Mouse (Mus musculus): ENCODE measurements around the gene Paxx. TPM values are rescaled to one million over a fixed set of nuclear protein-coding genes. Genes with fewer than 3 reads are reported as not detected.

Paxx gene
- total RNA-seq, 2 experiments from 2014 or later: 68.6 to 81.0 TPM

DNA sequence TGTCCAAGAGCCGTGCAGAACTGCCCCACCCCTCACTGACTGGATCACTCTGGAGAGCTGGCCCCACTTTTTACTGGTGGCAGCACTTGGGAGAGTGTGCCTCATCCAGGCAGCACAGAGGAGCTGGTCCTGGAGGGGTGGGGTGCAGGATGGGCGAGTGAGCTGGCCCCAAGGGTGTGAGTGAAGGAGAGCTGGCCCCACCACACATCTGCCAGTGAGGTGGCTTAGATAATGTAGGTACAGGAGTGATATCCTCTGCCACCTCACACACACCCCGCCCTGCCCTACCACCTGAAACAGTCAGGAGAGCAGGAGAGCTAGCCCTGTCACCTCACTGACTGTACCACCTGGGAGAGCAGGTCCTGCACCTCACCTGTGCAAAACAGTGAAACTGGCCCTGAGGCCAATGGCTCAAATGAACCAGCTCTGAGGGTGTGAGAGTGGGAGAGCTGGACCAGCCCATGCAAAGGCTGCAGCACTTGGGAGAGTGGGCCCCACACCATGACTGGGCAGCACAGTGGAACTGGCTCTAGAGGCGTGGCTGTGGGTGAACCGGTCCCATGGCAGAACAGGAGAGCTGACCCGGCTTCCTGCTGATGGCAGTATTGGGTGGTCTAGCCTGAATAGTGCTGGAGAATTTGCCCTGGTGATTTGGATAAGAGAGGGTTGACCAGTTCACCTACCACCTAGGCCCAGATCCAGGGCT, 27.2 kb upstream of the Paxx start:
- intact Hi-C loops (cut with DNase I): loop anchor here (10.0 kb wide), 1 partner anchor 63 kb away; the partner anchor contains the start of genes Abca2 and Fut7
- DNase-seq (ENCODE audit: low spot score in 2 of 2): no peak

DNA sequence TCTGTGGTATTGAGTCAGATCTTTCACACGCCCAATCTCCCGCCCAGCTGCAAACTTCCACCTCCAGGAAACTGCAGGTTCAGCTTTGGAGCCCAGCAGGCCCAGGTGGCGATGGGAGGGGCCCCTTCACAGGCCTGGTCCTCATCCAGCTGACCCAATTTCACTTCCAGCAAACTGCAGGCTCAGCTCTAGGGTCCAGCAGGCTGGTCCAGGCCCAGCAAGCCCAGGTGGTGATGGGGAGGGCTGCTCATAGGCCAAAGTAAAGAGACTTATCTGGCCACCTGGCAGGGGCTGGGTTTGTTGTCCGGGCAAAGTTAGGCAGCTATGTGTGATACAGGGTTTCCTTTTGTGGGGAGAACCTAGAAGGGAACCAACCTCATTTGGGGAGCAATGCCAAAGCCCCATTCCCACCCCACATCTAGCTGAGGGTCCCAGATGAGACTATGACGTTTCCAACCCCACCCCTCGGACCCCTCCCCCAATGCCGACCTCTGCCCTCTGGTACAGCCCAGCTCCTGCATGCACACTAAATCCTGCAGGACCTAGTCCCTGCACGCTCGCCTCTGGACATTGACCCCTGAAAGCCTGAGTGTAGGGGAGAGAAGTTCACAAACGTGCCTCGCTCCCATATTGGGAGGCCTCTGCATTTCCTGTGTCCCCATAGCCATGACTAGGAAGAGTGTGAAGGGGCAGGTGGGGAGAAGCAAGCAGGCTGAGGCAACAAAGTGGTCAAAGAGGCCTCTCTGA, 24.2 kb upstream of the Paxx start:
- intact Hi-C loops (cut with DNase I): loop anchor here (10.0 kb wide), 1 partner anchor 60 kb away; the partner anchor contains the start of genes Abca2 and Fut7
- no peak for DNase-seq (ENCODE audit: low spot score in 2 of 2)

DNA sequence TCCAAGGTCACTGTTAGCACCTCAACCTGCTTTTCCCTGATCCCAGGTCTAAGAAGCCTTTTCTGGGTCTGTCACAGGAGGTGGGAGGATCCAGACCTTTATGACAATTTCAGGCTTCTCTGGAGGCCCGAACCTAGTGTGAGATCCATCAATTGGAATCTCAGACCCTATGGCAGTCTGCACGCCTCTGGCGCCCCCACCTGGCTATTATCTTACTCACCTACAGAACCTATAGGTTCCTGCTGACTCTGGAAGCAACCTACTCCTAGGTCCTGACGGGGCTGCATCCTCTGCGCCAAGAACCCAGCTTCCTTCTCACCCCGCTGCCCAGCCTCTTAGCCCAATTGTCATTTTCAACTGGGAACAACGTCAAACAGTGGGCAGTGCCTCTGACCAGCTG, 22.1 kb upstream of the Paxx start:
- intact Hi-C loops (cut with DNase I): loop anchor here (10.0 kb wide), 1 partner anchor 58 kb away; the partner anchor contains the start of genes Abca2 and Fut7
- no peak for DNase-seq (ENCODE audit: low spot score in 2 of 2)

DNA sequence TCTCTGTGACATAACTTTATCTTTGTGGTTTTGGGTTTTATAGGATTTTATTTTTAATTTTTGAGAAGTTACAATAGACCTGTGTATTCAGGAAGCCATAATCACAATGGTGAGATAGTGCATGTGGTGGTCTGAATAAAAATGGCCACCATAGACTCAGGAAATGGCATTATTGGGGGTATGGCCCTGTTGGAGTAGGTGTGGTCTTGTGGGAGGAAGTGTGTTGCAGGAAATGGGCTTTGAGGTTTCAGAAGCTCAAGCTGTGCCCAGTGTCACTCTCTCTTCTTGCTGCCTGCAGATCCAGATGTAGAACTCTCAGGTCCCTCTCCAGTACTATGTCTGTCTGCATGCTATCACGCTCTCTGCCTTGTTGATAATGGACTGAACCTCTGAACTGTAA, 19.6 kb upstream of the Paxx start:
- no peak for DNase-seq (ENCODE audit: low spot score in 2 of 2)
- intact Hi-C loops (cut with DNase I): loop anchor here (10.0 kb wide), 1 partner anchor 56 kb away; the partner anchor contains the start of genes Abca2 and Fut7

DNA sequence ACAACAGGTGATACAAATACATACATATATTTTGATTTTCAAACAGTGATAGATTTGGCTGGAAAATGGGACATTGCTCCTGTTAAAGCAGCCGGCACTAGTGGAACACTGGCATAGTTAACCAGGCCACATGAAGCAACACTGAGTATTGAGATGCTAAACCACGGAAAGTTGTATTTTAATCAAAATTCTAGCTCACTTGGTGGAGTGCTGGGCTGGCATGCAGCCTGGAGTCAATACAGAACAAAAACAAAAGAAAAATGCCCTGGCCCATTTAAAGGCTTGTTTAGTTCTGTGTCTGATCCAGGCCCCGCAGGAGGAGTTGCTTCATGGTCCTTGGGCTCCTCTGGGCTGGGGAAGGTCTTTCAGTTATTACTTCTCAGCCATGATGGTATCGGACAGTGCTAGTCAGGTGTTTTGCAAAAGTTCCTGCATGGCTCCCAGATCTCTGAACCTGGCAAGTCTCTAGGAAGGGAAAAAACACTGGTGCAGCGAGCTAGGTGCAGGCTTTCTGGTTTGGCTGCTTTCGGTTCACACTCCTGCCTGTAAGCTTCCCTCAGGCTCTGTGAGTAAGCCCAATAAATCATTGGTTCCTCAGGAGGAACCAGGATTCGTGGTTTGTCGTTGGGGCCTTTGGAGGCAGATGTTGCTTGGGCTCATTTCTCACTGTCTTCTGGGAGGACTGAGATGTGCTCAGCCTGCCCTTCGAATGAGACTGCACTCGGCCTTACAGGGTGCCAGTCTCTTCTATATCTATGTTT, 18.8 kb upstream of the Paxx start:
- intact Hi-C loops (cut with DNase I): loop anchor here (10.0 kb wide), 1 partner anchor 55 kb away; the partner anchor contains the start of genes Abca2 and Fut7
- DNase-seq (ENCODE audit: low spot score in 2 of 2): no peak

DNA sequence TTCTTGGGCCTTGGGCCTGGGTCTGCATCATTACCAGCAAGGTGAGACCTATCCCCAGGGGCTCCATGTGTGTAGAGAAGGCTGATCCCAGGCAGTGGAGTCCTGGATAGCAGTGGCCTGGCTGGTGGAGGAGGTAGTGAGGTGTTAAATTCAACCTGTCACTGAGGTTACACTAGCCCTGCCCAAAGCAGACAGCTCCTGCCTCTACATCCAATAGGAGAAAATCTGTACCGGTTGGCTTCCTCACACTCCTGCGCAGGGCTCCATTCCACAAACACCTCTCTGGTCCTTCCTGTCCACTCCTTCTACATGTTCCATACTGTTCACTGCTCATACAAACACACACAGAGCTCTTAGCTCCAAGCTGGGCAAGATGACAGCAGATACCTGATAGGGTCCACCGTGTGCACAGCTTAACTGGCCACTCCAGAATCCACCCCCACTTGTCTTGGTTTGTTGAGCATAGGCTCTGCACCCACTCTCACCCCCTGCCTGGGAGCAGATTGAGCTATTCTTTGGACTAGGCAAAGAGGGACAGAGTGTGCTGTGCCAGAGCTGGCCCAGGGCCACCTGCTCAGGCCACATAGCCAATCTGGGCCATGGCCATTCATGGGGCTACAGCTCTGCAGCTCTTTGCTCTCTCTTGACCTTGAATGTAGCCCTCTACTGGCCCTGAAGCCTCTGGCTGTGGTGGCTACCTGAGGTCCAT, 17.2 kb upstream of the Paxx start:
- intact Hi-C loops (cut with DNase I): no loop called here

DNA sequence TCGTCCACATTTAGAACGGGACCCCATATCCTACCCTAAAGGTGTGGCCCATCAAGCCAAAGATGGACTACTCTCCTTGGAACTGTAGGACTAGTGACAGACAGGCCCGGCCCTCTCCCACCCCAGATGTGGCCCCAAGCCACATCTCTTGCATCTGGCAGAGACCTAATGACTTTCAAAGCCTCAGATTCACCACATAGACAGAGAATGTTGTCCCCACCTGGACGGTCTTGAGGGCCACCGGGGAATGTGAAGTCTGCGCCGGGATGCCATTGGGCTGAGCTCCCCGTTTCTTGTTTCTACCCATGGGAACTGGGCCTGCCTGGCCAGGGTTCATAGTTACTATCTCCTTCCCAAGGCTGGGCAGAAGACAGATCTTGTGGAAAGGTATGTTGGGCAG, 16.6 kb upstream of the Paxx start:
- intact Hi-C loops (cut with DNase I): no loop called here
- DNase-seq (ENCODE audit: low spot score in 2 of 2): no peak

More for the DNA sequence above, 17.2 kb upstream of the Paxx start:
- no peak for DNase-seq (ENCODE audit: low spot score in 2 of 2)

DNA sequence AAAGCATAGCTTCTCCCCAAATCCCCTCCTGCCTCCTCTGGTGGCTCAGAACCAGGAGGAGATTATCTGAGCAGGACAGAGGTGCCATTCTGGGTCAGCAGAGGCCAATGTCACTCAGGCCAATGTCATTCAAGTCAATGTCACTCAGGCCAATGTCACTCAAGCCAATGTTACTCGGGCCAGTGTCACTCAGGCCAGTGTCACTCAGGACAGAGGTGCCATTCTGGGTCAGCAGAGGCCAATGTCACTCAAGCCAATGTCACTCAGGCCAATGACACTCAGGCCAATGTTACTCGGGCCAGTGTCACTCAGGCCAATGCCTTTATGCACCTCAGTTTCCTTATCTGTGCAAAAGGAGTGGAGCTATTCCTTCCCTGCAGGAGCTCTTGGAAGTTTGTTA, 11.7 kb upstream of the Paxx start:
- DNase-seq (ENCODE audit: low spot score in 2 of 2): no peak
- intact Hi-C loops (cut with DNase I): no loop called here

DNA sequence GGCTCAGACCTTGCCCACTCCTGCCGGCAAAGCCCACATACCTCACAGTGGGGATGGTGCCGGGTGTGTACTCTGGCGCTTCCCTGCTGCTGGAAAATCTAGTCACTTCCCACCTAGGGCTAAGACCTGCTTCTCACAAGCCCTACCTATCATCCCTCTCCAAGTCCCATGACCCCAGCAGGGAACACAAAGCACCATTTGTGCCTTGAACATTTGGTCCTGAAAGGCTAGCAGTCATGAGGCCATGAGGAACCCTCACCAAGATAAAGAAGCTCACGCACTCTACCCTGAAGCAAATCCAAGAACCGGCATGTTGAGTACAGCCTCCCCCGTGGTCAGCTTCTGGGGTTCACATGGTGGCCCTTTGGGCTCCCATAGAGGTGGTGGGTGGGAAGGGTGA, 9.1 kb upstream of the Paxx start, which contains the start of gene Ptgds:
Gene Ptgds, minus strand, starts transcription at position 78 of the 400 bp plus-strand sequence.
- intact Hi-C loops (cut with DNase I): no loop called here

DNA sequence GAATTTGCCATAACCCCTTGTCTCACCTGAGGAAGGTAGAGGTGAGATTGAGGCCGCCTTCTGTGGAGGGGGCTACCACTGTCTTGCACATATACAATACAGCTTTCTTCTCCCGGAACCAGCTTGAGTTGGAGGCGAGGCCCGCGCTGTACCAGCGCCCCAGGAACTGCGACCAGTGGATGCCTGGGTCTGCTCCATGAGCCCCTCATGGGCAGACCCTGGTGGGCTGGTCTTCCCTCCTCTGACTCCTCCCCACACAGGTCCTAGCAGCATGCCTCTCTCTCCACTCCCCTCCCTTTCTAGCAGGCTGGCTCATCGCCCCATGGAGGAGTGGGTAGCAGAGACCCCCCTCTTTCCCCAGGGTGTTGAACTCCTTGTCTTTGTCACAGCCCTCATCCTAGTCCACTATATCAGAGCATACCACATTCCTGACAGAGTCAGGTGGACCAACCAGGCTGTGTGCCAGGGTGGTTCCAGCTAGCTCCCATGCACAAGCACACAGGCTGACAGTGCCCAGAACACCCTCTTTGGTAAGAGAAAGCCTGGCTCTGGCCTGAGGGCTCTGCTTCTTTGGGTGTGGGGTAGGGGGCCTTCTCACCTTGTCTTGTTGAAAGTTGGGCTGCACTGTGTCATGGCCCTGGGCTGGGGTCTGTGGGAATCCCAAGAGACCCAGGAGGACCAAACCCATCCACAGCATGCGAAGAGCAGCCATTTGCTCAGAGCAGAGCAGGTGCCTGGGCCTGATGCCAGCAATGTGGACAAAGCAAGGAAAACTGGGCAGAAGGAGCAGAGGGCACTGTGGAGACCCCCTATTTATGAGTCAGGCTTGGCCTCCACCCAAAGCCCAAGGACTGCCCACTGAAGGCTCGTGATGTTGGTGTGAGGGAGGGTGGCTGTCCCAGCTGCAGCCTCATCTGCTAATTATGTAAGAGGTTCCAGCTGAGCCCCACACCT, 8.3 kb upstream of the Paxx start:
- peak; percentile 42 for DNase-seq (ENCODE audit: low spot score in 2 of 2)
- intact Hi-C loops (cut with DNase I): no loop called here

More for the DNA sequence above, 9.1 kb upstream of the Paxx start, which contains the start of gene Ptgds:
- DNase-seq (ENCODE audit: low spot score in 2 of 2): no peak

DNA sequence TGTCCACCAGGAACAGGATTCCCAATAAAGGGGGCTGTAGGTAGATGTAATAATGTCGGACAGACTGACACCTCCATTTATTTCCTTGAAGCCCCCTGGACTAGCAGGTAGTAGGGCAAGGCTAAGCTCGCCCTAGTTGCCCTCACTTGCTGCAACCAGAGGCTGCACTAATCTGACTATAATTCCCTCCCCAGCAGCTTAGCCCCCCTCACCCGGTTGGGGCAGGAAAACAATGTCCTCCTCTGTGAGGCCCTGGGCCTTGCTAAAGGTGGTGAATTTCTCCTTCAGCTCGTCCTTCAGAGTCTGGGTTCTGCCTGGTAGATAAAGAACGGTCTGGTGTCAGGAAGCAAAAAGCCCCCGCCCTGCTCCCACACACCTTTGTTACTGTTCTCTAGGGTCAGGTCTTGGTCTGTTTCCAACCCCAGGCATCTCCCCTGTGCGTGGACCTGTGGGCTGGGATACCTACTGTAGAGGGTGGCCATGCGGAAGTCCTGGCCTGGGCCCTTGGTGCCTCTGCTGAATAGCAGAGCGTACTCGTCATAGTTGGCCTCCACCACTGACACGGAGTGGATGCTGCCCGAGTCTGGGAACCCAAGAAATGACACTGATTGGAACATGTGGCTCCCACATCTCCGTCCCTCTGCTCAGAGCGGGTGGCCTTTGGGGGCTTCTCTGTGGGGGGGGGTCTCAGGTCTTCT, 6.9 kb upstream of the Paxx start:
- no peak for DNase-seq (ENCODE audit: low spot score in 2 of 2)
- intact Hi-C loops (cut with DNase I): no loop called here

DNA sequence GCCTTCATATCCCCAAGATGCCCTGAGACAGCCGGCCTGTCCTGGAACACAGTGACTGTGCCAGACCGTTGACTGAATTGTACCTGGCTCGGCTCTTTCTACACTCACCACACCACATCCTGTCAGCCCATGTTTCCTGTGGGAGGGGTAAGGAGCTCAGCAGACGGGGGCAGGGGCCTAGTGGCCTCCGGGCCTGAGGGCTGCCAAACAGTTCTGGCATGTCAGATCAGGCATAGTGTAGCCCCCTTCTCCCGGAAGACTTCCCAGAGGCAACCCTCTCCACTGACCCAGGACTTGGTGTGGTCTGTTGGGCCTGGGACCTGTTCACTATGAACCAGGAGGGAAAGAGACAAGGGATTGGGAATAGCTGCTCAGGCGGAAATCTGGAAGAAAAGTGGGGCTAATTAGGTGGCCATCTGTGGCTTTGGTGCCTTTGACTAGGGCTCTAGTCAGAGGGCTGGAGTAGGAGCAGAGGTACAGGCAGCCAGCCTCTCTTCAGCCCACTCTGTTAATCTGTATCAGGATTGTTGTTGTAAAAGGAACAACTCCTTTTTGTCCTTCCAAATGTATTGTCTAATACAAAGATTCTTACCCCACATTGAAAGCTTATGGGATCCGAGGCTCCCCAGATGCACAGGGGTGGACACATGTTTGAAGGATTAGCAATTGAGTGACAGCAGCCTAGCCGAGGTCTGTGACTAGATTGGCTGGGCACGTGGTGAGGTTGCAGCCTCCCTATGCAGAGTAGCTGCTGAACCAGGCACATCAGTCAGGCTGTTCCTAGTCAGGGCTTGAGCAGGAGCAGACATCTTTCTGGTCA, 5.1 kb upstream of the Paxx start:
- intact Hi-C loops (cut with DNase I): no loop called here
- no peak for DNase-seq (ENCODE audit: low spot score in 2 of 2)

DNA sequence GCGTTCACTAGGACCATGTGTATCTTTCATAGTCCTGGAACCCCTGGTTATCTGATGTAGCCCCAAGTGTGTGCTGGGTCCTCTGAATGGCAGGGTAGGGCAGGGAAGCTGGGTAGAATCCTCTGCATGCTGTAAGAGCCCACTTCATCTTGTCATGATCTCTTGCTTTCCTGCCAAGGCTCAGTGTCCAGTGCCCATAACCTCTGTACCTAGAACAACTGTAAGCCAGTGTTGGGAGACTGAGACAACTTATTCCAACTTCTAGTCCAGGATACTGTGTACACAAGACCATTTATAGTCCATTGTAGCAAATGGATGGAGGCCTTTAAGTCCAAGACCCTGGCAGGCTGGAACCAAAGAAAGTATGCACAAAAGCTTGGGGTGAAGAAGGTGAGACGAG, 4.4 kb upstream of the Paxx start:
- intact Hi-C loops (cut with DNase I): no loop called here
- DNase-seq (ENCODE audit: low spot score in 2 of 2): no peak

DNA sequence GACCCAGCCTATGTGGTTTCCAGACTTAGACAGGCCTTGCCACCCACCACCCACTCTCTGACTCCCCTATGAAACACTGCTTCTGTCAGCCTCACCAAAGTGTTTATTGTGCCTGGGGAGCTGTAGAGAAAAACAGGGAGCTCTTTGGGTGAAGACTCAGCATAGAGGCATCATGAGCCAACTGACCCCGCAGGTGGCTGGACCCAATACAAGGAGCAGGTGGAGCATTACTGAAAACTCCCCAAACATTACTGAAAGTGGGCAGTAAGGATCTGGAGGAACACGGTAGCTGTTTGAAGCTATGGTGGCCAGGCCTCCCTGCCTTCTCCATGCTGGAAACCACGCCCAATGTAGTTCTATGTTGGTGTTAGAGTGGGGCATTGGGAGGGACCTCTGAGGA, 2.7 kb upstream of the Paxx start:
- no peak for DNase-seq (ENCODE audit: low spot score in 2 of 2)
- intact Hi-C loops (cut with DNase I): no loop called here

DNA sequence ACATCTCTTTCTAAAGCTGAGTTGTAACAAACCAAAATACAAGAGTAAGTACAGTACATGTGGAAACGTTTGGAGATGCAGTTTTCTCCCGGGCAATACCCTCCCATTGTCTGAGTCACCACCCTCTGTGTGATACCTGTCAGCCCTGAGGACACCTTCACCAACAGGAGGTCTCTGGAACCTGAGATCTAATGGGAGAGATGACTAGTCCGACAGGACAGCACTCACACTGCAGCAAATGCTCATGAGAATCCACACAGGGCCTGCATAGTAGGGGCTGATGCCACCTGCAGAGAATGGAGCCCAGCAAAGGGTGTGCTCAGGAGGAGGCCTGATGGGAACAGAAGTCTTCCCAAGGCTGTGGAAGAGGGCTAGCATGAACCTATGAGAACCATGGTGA, 513 bp upstream of the Paxx start:
- DNase-seq (ENCODE audit: low spot score in 2 of 2): no peak
- intact Hi-C loops (cut with DNase I): loop anchor here (2.0 kb wide), 2 partner anchors 33 to 39 kb away; partner anchors contain the start of genes Abca2, C8g and Fbxw5

DNA sequence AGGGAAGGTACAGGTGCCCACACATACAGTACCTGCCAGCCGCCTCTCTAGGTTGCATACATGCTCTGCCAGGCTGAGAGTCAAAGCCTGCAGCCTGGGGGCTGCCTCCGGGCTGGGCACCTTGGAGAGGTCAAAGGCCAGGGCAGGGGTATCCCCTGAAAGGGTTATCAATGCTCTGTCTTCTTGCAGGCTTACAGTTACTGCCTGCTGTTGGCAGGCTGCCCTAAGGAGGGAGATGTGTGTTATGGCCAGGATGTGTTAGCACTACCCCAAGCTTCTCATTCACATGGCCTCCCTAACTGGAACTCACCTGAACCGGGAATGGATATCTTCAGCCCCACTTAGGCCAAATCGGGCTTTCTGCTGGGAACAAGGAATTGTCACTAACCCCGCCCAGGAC, 759 bp downstream of the Paxx start:
- peak; percentile 26 to 30 for DNase-seq (ENCODE audit: low spot score in 2 of 2)
- intact Hi-C loops (cut with DNase I): loop anchor here (2.0 kb wide), 2 partner anchors 31 to 41 kb away; partner anchors contain the start of genes Abca2, C8g and Fbxw5

DNA sequence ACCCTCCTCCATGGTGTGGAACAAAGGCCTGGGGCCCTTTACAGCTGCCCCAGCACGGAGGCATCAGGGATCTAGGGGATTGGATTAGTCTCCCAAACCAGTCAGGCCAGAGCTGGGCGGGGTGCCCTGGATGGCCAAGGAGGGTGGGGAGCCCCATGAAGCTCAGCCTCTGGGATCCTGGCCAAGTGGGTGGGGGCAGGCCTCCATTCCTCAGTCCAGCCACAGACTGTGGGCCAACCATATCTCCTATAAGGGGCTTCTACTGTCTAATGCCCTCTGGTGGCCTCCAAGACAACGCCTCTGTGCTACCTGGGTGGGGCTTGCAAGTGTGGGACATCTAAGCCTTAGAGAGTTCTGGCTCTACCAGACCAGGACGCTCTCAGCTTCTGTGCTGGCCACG, 2.0 kb downstream of the Paxx start:
- no peak for DNase-seq (ENCODE audit: low spot score in 2 of 2)

More for the DNA sequence above, 2.0 kb downstream of the Paxx start:
- intact Hi-C loops (cut with DNase I): no loop called here
